Mouse (Mus musculus) heart, embryonic 13.5 days (tissue): ENCODE measurements around the gene Magix. TPM values are rescaled to one million over a fixed set of nuclear protein-coding genes. Genes with fewer than 3 reads are reported as not detected.
"Not testable (repeated sequence)": the region's sequence is repeated elsewhere in the genome, so short reads cannot be mapped to it uniquely, and the experiment has no call there.

ENCODE experiments used
- ATAC-seq: fragments of 200-750 bp; cut with Nextera tagmentation; 2 replicates; pipeline ENCODE4 v1.8.0; 2017; ENCODE audit warnings: moderate TSS enrichment; ENCODE audit not compliant: insufficient number of reproducible peaks, low FRiP score, low TSS enrichment; ENCODE audit errors: extremely low read depth
- H3K27ac ChIP-seq: fragments of 300-500 bp; sonication (generic); replicated peaks from 2 replicates; pipeline ENCODE4 v1.5.1; 2015; ENCODE audit warnings: moderate library complexity, mild to moderate bottlenecking, inconsistent platforms
- H3K27me3 ChIP-seq: fragments of 300-500 bp; sonication (generic); replicated peaks from 2 replicates; pipeline ENCODE4 v1.6.1; 2015; ENCODE audit warnings: mild to moderate bottlenecking, inconsistent platforms
- H3K36me3 ChIP-seq: fragments of 300-500 bp; sonication (generic); 2 replicates; pipeline ENCODE4 v1.6.1; 2015; ENCODE audit warnings: mild to moderate bottlenecking, inconsistent platforms
- H3K4me1 ChIP-seq: fragments of 300-500 bp; sonication (generic); 2 replicates; pipeline ENCODE4 v1.6.1; 2015; ENCODE audit warnings: inconsistent platforms
- H3K4me2 ChIP-seq: fragments of 300-500 bp; sonication (generic); 2 replicates; pipeline ENCODE4 v1.6.1; 2015; ENCODE audit warnings: inconsistent platforms, mild to moderate bottlenecking, moderate library complexity
- H3K4me3 ChIP-seq: fragments of 300-500 bp; sonication (generic); 2 replicates; pipeline ENCODE4 v1.5.1; 2015; ENCODE audit warnings: moderate library complexity, mild to moderate bottlenecking, inconsistent platforms
- H3K9ac ChIP-seq: fragments of 300-500 bp; sonication (generic); 2 replicates; pipeline ENCODE4 v1.6.1; 2015; ENCODE audit warnings: inconsistent platforms, mild to moderate bottlenecking, moderate library complexity
- H3K9me3 ChIP-seq: fragments of 300-500 bp; sonication (generic); 2 replicates; pipeline ENCODE4 v1.6.1; 2016; ENCODE audit warnings: inconsistent platforms
- WGBS: fragments of 180-500 bp; shearing (Covaris S2); methylation state at CpG from one replicate; pipeline ENCODE4 v1.1.7; 2015; ENCODE audit warnings: mixed read lengths; 5-methylcytosine and 5-hydroxymethylcytosine counted together
- polyA plus RNA-seq: library from polyadenylated mRNA; unstranded; fragments of >200 nt; fragmentation: Nextera tagmentation; extraction: Ambion mirVana; gene quantifications from 2 replicates; pipeline ENCODE4 v1.2.1, GENCODE M21; 2015

Magix gene
- polyA plus RNA-seq, 1 experiment from 2014 or later = 0.25 TPM

GRCm38 (mm10) chrX:7713764-7714134, 32.7 kb upstream of the Magix start:
- H3K4me1 ChIP-seq, ATAC-seq, H3K27me3 ChIP-seq, H3K9me3 ChIP-seq: not testable (repeated sequence)
- Histone ChIP-seq H3K4me3 (peak overlapping the region; percentile 46), H3K36me3 (peaks cover 12% of the 10 kb centered on the region), H3K9ac (peak overlapping the region; percentile 75), H3K4me2 (peak overlapping the region; percentile 65), H3K27ac (0 out of 2 replicates have a peak overlapping the region, but pooled peaks have one; percentile 8)
- 17% methylated on average over 5 of the region's 12 CpGs for WGBS

- WGBS = 4% methylated on average over 33 of the region's 33 CpGs
- peak; percentile 89; the same call in 1 of the 2 replicates for ATAC-seq
- no peaks in the 10 kb centered on the region for H3K9me3 ChIP-seq
- peaks cover 32% of the 10 kb centered on the region for H3K36me3 ChIP-seq
- no peaks in the 10 kb centered on the region for H3K27me3 ChIP-seq
- H3K4me1 ChIP-seq = no peaks in the 10 kb centered on the region; the same call in 1 of the 2 replicates
- peak within 1 kb of the TSS; percentile 59 for H3K27ac ChIP-seq
- H3K4me3 ChIP-seq = peak within 1 kb of the TSS; percentile 67
- peak within 1 kb of the TSS; percentile 72 for H3K4me2 ChIP-seq
- peak within 1 kb of the TSS; percentile 84 for H3K9ac ChIP-seq
Observed at GRCm38 (mm10) chrX:7696954-7697381, 15.9 kb upstream of the Magix start, which contains the start of gene Gpkow. Gpkow (plus strand) TSS chrX:7697131.

GRCm38 (mm10) chrX:7696520-7696919, 15.5 kb upstream of the Magix start:
- no peaks in the 10 kb centered on the region; the same call in 1 of the 2 replicates for H3K4me1 ChIP-seq
- no peak overlapping the region for H3K27ac ChIP-seq
- peak overlapping the region; percentile 67 for H3K4me3 ChIP-seq
- peaks cover 27% of the 10 kb centered on the region for H3K36me3 ChIP-seq
- no peaks in the 10 kb centered on the region for H3K9me3 ChIP-seq
- no peak overlapping the region for H3K9ac ChIP-seq
- H3K4me2 ChIP-seq = peak overlapping the region; percentile 59
- WGBS = 38% methylated on average over 6 of the region's 6 CpGs
- H3K27me3 ChIP-seq = no peaks in the 10 kb centered on the region
- ATAC-seq = no peak

DNA sequence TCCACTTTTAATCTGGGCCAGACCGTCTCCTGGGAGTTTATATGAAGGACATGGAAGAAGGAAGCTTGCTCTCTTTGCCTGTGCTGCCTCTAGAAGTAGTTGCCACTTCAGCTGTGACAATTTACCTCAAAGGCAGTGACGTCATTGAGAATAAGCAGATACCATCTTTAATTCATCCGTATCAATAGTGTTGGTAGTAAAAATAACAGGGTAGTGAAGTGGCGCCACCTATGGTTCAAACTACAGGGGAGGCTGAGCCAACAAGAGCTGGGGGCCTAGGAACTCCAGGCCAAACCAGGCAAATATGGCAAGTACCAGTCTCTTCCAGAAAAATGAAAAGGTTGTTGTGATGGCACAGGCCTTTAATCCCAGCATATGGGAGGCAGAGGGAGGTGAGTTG, 11.8 kb upstream of the Magix start:
- Histone ChIP-seq H3K27ac (no peak overlapping the region), H3K4me3 (no peak overlapping the region), H3K27me3 (0 out of 2 replicates have a peak, but pooled peaks cover 5% of the 10 kb centered on the region), H3K36me3 (no peaks in the 10 kb centered on the region), H3K4me2 (no peak overlapping the region), H3K9me3 (no peaks in the 10 kb centered on the region), H3K4me1 (no peaks in the 10 kb centered on the region), H3K9ac (no peak overlapping the region)
- WGBS = 31% methylated on average over 4 of the region's 4 CpGs
- no peak for ATAC-seq

- H3K27me3 ChIP-seq = 0 out of 2 replicates have a peak, but pooled peaks cover 7% of the 10 kb centered on the region
- no peaks in the 10 kb centered on the region for H3K36me3 ChIP-seq
- no peak for ATAC-seq
- no peak overlapping the region for H3K4me3 ChIP-seq
- no peaks in the 10 kb centered on the region for H3K9me3 ChIP-seq
- H3K4me1 ChIP-seq = no peaks in the 10 kb centered on the region
- H3K4me2 ChIP-seq = no peak overlapping the region
- H3K27ac ChIP-seq = no peak overlapping the region
- WGBS = 54% methylated on average over 3 of the region's 3 CpGs
- H3K9ac ChIP-seq = no peak overlapping the region
Observed at GRCm38 (mm10) chrX:7690486-7690885, 9.4 kb upstream of the Magix start.

DNA sequence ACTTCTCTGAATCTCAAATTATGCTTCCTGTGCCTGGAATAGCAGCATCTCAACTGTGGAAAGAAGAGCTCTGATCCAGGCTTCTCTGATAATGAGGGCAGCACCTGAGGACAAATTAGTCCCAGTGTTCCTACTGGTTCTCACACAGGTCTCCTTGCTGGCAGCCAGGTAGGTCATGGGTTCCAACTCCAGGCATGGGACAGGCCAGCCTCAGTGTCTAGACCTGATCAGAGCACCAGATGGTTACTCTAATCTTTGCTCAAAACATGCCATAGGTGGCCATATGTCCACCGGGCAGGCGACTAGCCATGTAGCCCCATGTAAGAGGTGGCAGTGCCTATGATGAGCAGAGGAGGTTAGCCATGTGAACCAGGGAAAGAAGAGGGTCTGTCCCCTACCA, 7.3 kb upstream of the Magix start:
- Histone ChIP-seq H3K36me3 (no peaks in the 10 kb centered on the region), H3K9ac (no peak overlapping the region), H3K27me3 (0 out of 2 replicates have a peak, but pooled peaks cover 10% of the 10 kb centered on the region), H3K4me2 (no peak overlapping the region), H3K9me3 (no peaks in the 10 kb centered on the region), H3K4me3 (no peak overlapping the region), H3K27ac (no peak overlapping the region), H3K4me1 (no peaks in the 10 kb centered on the region)
- WGBS = 72% methylated on average over 2 of the region's 2 CpGs
- no peak for ATAC-seq

DNA sequence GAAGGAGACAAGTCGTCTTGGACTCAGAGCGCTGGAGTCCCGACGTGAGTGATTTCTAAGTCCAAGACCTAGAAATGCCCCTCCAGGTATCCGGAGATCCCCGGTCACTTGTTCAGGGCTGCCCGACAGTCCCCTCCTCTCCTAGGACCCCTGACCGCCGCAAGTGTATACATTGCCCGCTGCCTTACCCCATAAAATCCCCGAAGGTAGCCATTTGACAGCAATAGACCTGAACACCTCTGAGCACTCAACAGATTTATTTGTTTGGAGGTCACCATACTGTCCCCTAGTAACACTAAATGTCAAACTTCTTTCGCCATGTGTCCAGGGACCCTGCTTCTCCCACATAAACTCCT, 1.0 kb downstream of the Magix start:
- Histone ChIP-seq H3K9ac (peak overlapping the region; percentile 66), H3K4me1 (no peaks in the 10 kb centered on the region), H3K27me3 (no peaks in the 10 kb centered on the region), H3K4me3 (peak overlapping the region; percentile 45), H3K36me3 (no peaks in the 10 kb centered on the region), H3K9me3 (no peaks in the 10 kb centered on the region), H3K4me2 (peak overlapping the region; percentile 69), H3K27ac (no peak overlapping the region)
- ATAC-seq = no peak
- 18% methylated on average over 12 of the region's 12 CpGs for WGBS

DNA sequence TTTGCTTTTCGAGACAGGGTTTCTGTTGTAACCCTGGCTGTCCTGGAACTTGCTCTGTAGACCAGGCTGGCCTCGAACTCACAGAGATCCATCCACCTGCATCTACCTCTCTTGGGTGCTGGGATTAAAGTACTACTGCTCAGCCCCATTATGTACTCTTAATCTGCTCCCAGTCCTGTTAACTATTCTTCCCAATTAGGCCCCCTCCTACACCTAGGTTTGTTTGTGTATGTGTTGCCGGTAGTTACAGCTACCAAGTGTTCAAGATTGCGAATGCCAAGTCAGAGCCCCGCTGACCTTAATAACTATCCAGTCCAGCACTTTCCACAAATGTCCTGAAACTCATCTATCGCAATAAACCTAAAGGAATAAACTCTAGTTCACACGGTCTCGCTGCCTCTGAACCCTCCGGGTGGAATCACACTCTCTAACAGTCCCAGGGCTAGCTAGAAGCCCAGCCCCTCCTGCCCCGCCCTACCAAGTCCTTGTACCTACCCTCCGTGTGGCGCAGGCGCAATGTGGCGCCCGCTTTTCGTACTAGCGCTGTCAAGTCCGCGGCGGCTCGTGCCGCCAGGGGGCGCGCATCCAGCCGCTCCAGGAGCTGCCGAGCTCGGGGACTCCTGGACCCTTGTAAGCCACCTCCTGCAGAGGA, 1.5 kb downstream of the Magix start:
- Histone ChIP-seq H3K27ac (no peak overlapping the region; the same call in 1 of the 2 replicates), H3K36me3 (no peaks in the 10 kb centered on the region), H3K4me2 (peak overlapping the region; percentile 69), H3K4me1 (no peaks in the 10 kb centered on the region), H3K27me3 (no peaks in the 10 kb centered on the region), H3K9me3 (no peaks in the 10 kb centered on the region), H3K4me3 (peak overlapping the region; percentile 45), H3K9ac (peak overlapping the region; percentile 66)
- peak; percentile 80; the same call in 1 of the 2 replicates for ATAC-seq
- 13% methylated on average over 27 of the region's 27 CpGs for WGBS

DNA sequence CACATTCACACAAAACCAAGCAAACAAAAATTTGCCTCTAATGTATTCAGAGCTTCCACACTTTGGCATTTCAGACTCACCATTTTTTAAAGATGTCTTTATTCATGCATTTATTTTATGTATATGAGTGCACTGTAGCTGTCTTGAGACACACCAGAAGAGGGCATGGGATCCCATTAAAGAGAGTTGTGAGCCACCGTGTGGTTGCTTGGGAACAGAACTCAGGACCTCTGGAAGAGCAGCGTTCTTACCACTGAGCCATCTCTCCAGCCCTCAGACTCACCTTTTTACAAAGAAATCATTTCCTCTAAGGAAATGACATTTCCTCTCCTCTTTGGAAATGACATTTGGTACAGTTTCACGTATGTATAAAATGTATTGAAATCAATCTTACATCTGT, 2.1 kb downstream of the Magix start:
- no peak for ATAC-seq
- no peak overlapping the region for H3K27ac ChIP-seq
- WGBS = 40% methylated on average over 3 of the region's 3 CpGs
- H3K4me2 ChIP-seq = no peak overlapping the region
- H3K27me3 ChIP-seq = no peaks in the 10 kb centered on the region
- H3K4me1 ChIP-seq = no peaks in the 10 kb centered on the region
- H3K4me3 ChIP-seq = no peak overlapping the region
- H3K36me3 ChIP-seq = no peaks in the 10 kb centered on the region
- H3K9me3 ChIP-seq = no peaks in the 10 kb centered on the region
- no peak overlapping the region for H3K9ac ChIP-seq

DNA sequence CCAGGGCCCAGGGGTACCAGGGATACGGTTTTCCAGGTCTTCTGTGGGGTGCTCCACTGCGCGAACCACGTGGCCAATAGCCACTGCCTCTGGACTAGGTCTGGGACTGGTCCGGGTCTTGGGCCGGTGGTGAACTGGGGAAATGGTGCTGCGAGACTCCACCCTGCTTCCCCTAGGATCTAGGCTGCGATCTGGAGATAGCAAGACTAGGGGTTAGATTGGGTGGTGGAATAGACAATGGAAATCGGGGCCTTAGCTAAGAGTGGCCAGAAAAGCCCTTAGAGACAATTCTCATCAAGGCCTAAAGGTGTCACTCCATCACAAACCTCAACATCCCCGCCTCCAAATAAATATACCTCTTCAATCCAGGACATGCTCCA, 6.1 kb downstream of the Magix start:
- peak overlapping the region; percentile 71 for H3K4me2 ChIP-seq
- no peaks in the 10 kb centered on the region for H3K36me3 ChIP-seq
- 0 out of 2 replicates have a peak overlapping the region, but pooled peaks have one; percentile 54 for H3K27ac ChIP-seq
- 21% methylated on average over 10 of the region's 10 CpGs for WGBS
- ATAC-seq = no peak
- no peaks in the 10 kb centered on the region for H3K27me3 ChIP-seq
- peak overlapping the region; percentile 73 for H3K9ac ChIP-seq
- peaks cover 22% of the 10 kb centered on the region for H3K4me1 ChIP-seq
- H3K9me3 ChIP-seq = no peaks in the 10 kb centered on the region
- peak overlapping the region; percentile 45 for H3K4me3 ChIP-seq

DNA sequence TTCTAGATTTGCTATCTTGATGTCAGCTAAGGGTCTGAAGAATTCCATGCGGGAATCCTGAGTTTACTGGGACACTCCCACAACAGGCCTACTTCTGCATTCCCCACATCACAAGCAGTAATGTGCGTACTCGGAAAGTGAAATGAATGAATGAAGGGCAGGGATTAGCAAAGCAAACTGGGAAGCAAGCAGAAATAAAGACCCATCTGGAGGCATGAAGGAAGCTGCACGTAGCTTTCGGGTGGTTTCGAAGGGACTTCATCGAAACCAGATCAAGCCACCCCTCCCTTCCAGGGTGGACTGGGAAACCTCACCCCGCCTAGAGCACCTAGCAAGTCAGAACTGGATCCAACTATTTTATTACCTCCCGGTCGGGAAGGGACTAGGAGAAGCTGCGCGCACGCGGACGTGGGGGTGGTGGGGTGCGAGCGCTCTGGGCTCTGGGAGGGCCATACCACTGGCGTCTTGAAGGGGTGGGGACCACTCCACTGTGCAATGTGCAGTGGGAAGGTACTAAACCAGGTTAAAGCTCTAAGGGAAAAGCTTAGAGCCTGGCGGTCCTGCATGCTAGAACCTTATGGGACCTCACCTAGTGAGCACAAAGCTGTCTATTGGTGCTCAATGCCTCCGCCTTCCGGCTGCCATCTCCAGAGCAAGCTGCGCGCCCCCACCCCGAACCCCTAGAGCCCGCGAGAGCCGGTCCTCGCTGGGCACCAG, 6.6 kb downstream of the Magix start:
- peak overlapping the region; percentile 45 for H3K4me3 ChIP-seq
- ATAC-seq = no peak

More for the DNA sequence above, 6.6 kb downstream of the Magix start:
- Histone ChIP-seq H3K36me3 (no peaks in the 10 kb centered on the region), H3K9me3 (no peaks in the 10 kb centered on the region), H3K9ac (peak overlapping the region; percentile 73), H3K27ac (peak overlapping the region; percentile 54), H3K27me3 (no peaks in the 10 kb centered on the region), H3K4me1 (peaks cover 24% of the 10 kb centered on the region), H3K4me2 (peak overlapping the region; percentile 71)
- WGBS = 17% methylated on average over 28 of the region's 28 CpGs
